Comparison of ENCODE assay signal across 10 mouse cellular contexts in genomic region chr11:48067072-48067471, GRCm38 (mm10).
DNase-seq lines count a peak whose midpoint lies in the region; ATAC-seq and TF ChIP-seq lines count a peak whose summit lies in the region.
"Had no signal": no experiment of that assay in that cellular context is flagged by ENCODE, and none has a peak within 500 bp of the region (broad histone marks: within the 10 kb centered on the region; RNA-seq: fewer than 3 reads in every experiment).

No protein-coding gene starts in this region.

- H3K4me1 ChIP-seq in cerebellum, adult 2 months (ENCODE audit: control insufficient read depth, insufficient read depth, low read length), result no peaks in the 10 kb centered on the region
- no peaks in the 10 kb centered on the region for H3K4me1 ChIP-seq in kidney, embryonic 16.5 days (ENCODE audit: insufficient read depth, low read length)
- H3K4me1 ChIP-seq in midbrain, embryonic 14.5 days (ENCODE audit: control insufficient read depth, insufficient read depth, low read length), result no peaks in the 10 kb centered on the region
- no peaks in the 10 kb centered on the region for H3K4me1 ChIP-seq in midbrain, embryonic 10.5 days
- H3K4me1 ChIP-seq: heart, embryonic 15.5 days had no signal

- no peak for TF ChIP-seq POLR2A in cerebellum, adult 2 months (IDR thresholded peaks at IDR 0.05; ENCODE audit: borderline replicate concordance, insufficient read depth, low read length)

- no peak overlapping the region for H3K4me2 ChIP-seq in kidney, embryonic 16.5 days (replicated peaks; ENCODE audit: low read depth, low read length)
- no peak overlapping the region for H3K4me2 ChIP-seq in midbrain, embryonic 14.5 days (ENCODE audit: low read length)
- H3K4me2 ChIP-seq: heart, embryonic 15.5 days had no signal

- peak; percentile 83 to 86 for DNase-seq in cerebellum, postnatal 10 days
- no peak for DNase-seq in cerebellum, adult 2 months
- DNase-seq in kidney, adult 18-20 months, result peak; percentile 2
- peak; percentile 64 for DNase-seq in midbrain, embryonic 14.5 days
- DNase-seq in midbrain, embryonic 10.5 days (ENCODE audit: low spot score), result no peak
- DNase-seq in kidney, postnatal 4 days, result peak; percentile 19 to 25
- no peak for DNase-seq in gastrocnemius, postnatal 36 days

- no peaks in the 10 kb centered on the region for H3K9me3 ChIP-seq in kidney, embryonic 16.5 days (ENCODE audit: low read length)
- H3K9me3 ChIP-seq in midbrain, embryonic 14.5 days (ENCODE audit: control insufficient read depth, low read length), result no peaks in the 10 kb centered on the region
- H3K9me3 ChIP-seq in midbrain, embryonic 10.5 days (replicated peaks), result no peaks in the 10 kb centered on the region; the same call in 1 of the 2 replicates
- H3K9me3 ChIP-seq: heart, embryonic 15.5 days had no signal

- 5% methylated on average over 3 of the region's 3 CpGs for WGBS in cerebellum, adult 2 months
- WGBS in kidney, embryonic 16.5 days, result 58% methylated on average over 3 of the region's 3 CpGs
- 35% methylated on average over 3 of the region's 3 CpGs for WGBS in midbrain, embryonic 14.5 days
- WGBS in midbrain, embryonic 10.5 days, result 85% methylated on average over 3 of the region's 3 CpGs

- H3K9ac ChIP-seq in kidney, embryonic 16.5 days (replicated peaks; ENCODE audit: low read length), result no peak overlapping the region
- no peak overlapping the region for H3K9ac ChIP-seq in midbrain, embryonic 14.5 days (replicated peaks; ENCODE audit: low read length)
- H3K9ac ChIP-seq: heart, embryonic 15.5 days had no signal

- intact Hi-C loops in gastrocnemius, postnatal 36 days (cut with DNase I), result no loop called here

- no peaks in the 10 kb centered on the region for H3K36me3 ChIP-seq in kidney, embryonic 16.5 days (ENCODE audit: insufficient read depth, low read length)
- no peaks in the 10 kb centered on the region for H3K36me3 ChIP-seq in midbrain, embryonic 14.5 days (ENCODE audit: control insufficient read depth, insufficient read depth, low read length)
- no peaks in the 10 kb centered on the region for H3K36me3 ChIP-seq in midbrain, embryonic 10.5 days
- H3K36me3 ChIP-seq: heart, embryonic 15.5 days had no signal

- no peak for TF ChIP-seq CTCF in cerebellum, adult 2 months (IDR thresholded peaks at IDR 0.05; ENCODE audit: borderline replicate concordance, insufficient read depth, low read depth, low read length)

- no peak for ATAC-seq in kidney, embryonic 16.5 days (ENCODE audit: low FRiP score, low TSS enrichment)
- ATAC-seq in midbrain, embryonic 14.5 days (ENCODE audit: low FRiP score, low TSS enrichment), result no peak; the same call in 1 of the 2 replicates
- ATAC-seq: Patski had no signal

- H3K4me3 ChIP-seq in cerebellum, adult 2 months (replicated peaks; ENCODE audit: insufficient read depth, low read depth, low read length), result no peak overlapping the region
- no peak overlapping the region for H3K4me3 ChIP-seq in kidney, embryonic 16.5 days (ENCODE audit: low read length)
- H3K4me3 ChIP-seq in midbrain, embryonic 14.5 days (replicated peaks; ENCODE audit: low read depth, low read length), result no peak overlapping the region
- no peak overlapping the region for H3K4me3 ChIP-seq in midbrain, embryonic 10.5 days
- H3K4me3 ChIP-seq: heart, embryonic 15.5 days had no signal

- H3K27ac ChIP-seq in cerebellum, adult 2 months (ENCODE audit: insufficient read depth, low read length), result no peak overlapping the region
- no peak overlapping the region for H3K27ac ChIP-seq in kidney, embryonic 16.5 days (ENCODE audit: low read length)
- no peak overlapping the region for H3K27ac ChIP-seq in midbrain, embryonic 14.5 days (replicated peaks; ENCODE audit: low read depth, low read length)
- no peak overlapping the region for H3K27ac ChIP-seq in midbrain, embryonic 10.5 days (replicated peaks)
- H3K27ac ChIP-seq: heart, embryonic 15.5 days had no signal

- H3K27me3 ChIP-seq in cerebellum, adult 2 months (ENCODE audit: control insufficient read depth, insufficient read depth, low read length), result no peaks in the 10 kb centered on the region
- no peaks in the 10 kb centered on the region for H3K27me3 ChIP-seq in kidney, embryonic 16.5 days (ENCODE audit: insufficient read depth, low read length)
- no peaks in the 10 kb centered on the region for H3K27me3 ChIP-seq in midbrain, embryonic 14.5 days (ENCODE audit: control insufficient read depth, insufficient read depth, low read length)
- no peaks in the 10 kb centered on the region for H3K27me3 ChIP-seq in midbrain, embryonic 10.5 days (ENCODE audit: low read depth, poor library complexity, severe bottlenecking)
- H3K27me3 ChIP-seq: heart, embryonic 15.5 days; Patski had no signal

Comparison
In these comparisons a context has a peak if more than half of its experiments do, and no peak if none do; other contexts are left out.
1. DNase-seq: peak in cerebellum, postnatal 10 days (2 of 2), kidney, adult 18-20 months (single experiment), midbrain, embryonic 14.5 days (single experiment) and kidney, postnatal 4 days (2 of 2); none in cerebellum, adult 2 months (0 of 2), midbrain, embryonic 10.5 days (single experiment) and gastrocnemius, postnatal 36 days (0 of 2).